Mouse (Mus musculus) midbrain, embryonic 16.5 days (tissue): ENCODE results near the gene Babam1. TPM values are rescaled to one million over a fixed set of nuclear protein-coding genes. Genes with fewer than 3 reads are reported as not detected.

ENCODE experiments used
- polyA plus RNA-seq: library from polyadenylated mRNA; unstranded; fragments of >200 nt; fragmentation: Nextera tagmentation; extraction: Ambion mirVana; gene quantifications from 2 replicates; pipeline ENCODE4 v1.2.1, GENCODE M21; 2015

Gene Babam1
- polyA plus RNA-seq, 1 experiment from 2014 or later: 89.8 TPM

Other genes with a start within 250 kb of the Babam1 start
- 15.5 and 17.2 TPM in 2 replicates for gene Myo9b, start 124.1 kb upstream of the Babam1 start, polyA plus RNA-seq
- 65.7 and 67.9 TPM in 2 replicates for gene Haus8, start 123.9 kb upstream of the Babam1 start, polyA plus RNA-seq
- gene Use1, start 30.0 kb upstream of the Babam1 start, polyA plus RNA-seq: 117 and 123 TPM in 2 replicates
- gene Ocel1, start 25.6 kb upstream of the Babam1 start, polyA plus RNA-seq: 5.1 and 5.3 TPM in 2 replicates
- 19.8 and 20.1 TPM in 2 replicates for gene Nr2f6, start 14.9 kb upstream of the Babam1 start, polyA plus RNA-seq
- gene Ushbp1, start 1.1 kb upstream of the Babam1 start, polyA plus RNA-seq: 7.4 and 8.1 TPM in 2 replicates
- gene Ankle1, start 9.1 kb downstream of the Babam1 start, polyA plus RNA-seq: 4.0 and 5.1 TPM in 2 replicates
- 176 TPM in 2 replicates for gene Abhd8, start 66.8 kb downstream of the Babam1 start, polyA plus RNA-seq
- 182 and 191 TPM in 2 replicates for gene Mrpl34, start 68.1 kb downstream of the Babam1 start, polyA plus RNA-seq
- gene Dda1, start 72.3 kb downstream of the Babam1 start, polyA plus RNA-seq: 224 and 231 TPM in 2 replicates
- gene Ano8, start 89.1 kb downstream of the Babam1 start, polyA plus RNA-seq: 4.0 and 5.9 TPM in 2 replicates
- 11.8 and 12.5 TPM in 2 replicates for gene Gtpbp3, start 91.2 kb downstream of the Babam1 start, polyA plus RNA-seq
- 5.7 and 6.5 TPM in 2 replicates for gene Plvap, start 114.9 kb downstream of the Babam1 start, polyA plus RNA-seq
- 0.11 TPM in 1 of 2 replicates, not detected in the other for gene Ccdc194, start 128.8 kb downstream of the Babam1 start, polyA plus RNA-seq
- gene Bst2, start 140.6 kb downstream of the Babam1 start, polyA plus RNA-seq: 6.8 and 7.9 TPM in 2 replicates
- 52.4 and 60.3 TPM in 2 replicates for gene Mvb12a, start 146.1 kb downstream of the Babam1 start, polyA plus RNA-seq
- gene Tmem221, start 162.0 kb downstream of the Babam1 start, polyA plus RNA-seq: 0.17 TPM in 1 of 2 replicates, not detected in the other
- gene Nxnl1, start 169.7 kb downstream of the Babam1 start, polyA plus RNA-seq: not detected in 2 replicates
- gene Slc27a1, start 172.0 kb downstream of the Babam1 start, polyA plus RNA-seq: 71.4 and 79.2 TPM in 2 replicates
- gene Pgls, start 195.3 kb downstream of the Babam1 start, polyA plus RNA-seq: 219 and 237 TPM in 2 replicates
- gene Fam129c, start 200.8 kb downstream of the Babam1 start, polyA plus RNA-seq: 6.4 and 7.9 TPM in 2 replicates
- gene Colgalt1, start 214.1 kb downstream of the Babam1 start, polyA plus RNA-seq: 68.8 and 70.8 TPM in 2 replicates